Mouse (Mus musculus) layer of hippocampus, adult 9-11 months (tissue): ENCODE measurements around the gene Olfr467.
A peak's percentile ranks its signal among the peaks of the same experiment; 100 is the strongest.
"Not testable (repeated sequence)": the region's sequence is repeated elsewhere in the genome, so short reads cannot be mapped to it uniquely, and the experiment has no call there.

Experiments
- DNase-seq: peaks from one replicate; pipeline ENCODE4 v3.0.0; 2022

The Olfr467 gene

GRCm38 (mm10) chr7:107811963-107812362 is at the start of gene Olfr467:
TSS of gene Olfr467 (plus strand) at chr7:107812263.
- no peak for DNase-seq

GRCm38 (mm10) chr7:107770812-107771211 is 41.3 kb upstream of the Olfr467 start:
- no peak for DNase-seq

GRCm38 (mm10) chr7:107778216-107778615 is 33.8 kb upstream of the Olfr467 start:
- no peak for DNase-seq

GRCm38 (mm10) chr7:107779611-107780010 is 32.5 kb upstream of the Olfr467 start:
- no peak for DNase-seq

GRCm38 (mm10) chr7:107787977-107788620 is 24.0 kb upstream of the Olfr467 start:
- peak; percentile 14 for DNase-seq

GRCm38 (mm10) chr7:107796500-107796899 is 15.6 kb upstream of the Olfr467 start:
- DNase-seq = no peak

GRCm38 (mm10) chr7:107801108-107801507 is 11.0 kb upstream of the Olfr467 start, which contains the start of gene Ovch2:
TSS of gene Ovch2 (minus strand) at chr7:107801208.
- DNase-seq = no peak

- DNase-seq = no peak
These were observed 9.9 kb upstream of the Olfr467 start for GRCm38 (mm10) chr7:107802138-107802537.

GRCm38 (mm10) chr7:107819442-107819841 is 7.4 kb downstream of the Olfr467 start:
- DNase-seq = no peak

GRCm38 (mm10) chr7:107823867-107824266 is 11.8 kb downstream of the Olfr467 start:
- DNase-seq = not testable (repeated sequence)

- DNase-seq = not testable (repeated sequence)
These were observed 13.4 kb downstream of the Olfr467 start, which contains the start of gene Olfr469 for GRCm38 (mm10) chr7:107825441-107825840. TSS of gene Olfr469 (minus strand) at chr7:107825541.

GRCm38 (mm10) chr7:107841719-107842118 is 29.7 kb downstream of the Olfr467 start:
- no peak for DNase-seq

- DNase-seq = not testable (repeated sequence)
These were observed 35.3 kb downstream of the Olfr467 start, which contains the start of gene Olfr470 for GRCm38 (mm10) chr7:107847390-107847789. TSS of gene Olfr470 (minus strand) at chr7:107847490.
